Mouse (Mus musculus): Measurements from ENCODE around the gene Cd151.

Gene Cd151

DNA sequence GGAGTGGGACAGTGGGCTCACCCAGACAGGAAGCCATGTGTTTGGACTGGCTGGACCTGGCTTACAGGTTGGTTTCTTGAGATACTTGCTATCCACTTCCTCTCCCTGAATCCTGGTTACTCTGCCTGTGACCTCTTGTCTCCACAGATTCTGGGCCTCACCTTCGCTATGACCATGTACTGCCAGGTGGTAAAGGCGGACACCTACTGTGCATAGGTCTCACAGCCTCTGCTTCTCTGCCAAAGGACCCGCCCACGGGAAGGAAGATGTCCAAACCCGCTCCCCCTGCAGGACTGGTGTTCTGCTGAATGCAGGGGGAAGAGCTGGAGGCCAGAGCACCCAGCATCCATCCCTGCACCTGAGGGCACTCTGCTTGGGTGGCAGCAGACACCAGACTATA lies 25.5 kb downstream of the Cd151 start:
- no peak for DNase-seq (ENCODE audit: extremely low spot score, low spot score)

DNA sequence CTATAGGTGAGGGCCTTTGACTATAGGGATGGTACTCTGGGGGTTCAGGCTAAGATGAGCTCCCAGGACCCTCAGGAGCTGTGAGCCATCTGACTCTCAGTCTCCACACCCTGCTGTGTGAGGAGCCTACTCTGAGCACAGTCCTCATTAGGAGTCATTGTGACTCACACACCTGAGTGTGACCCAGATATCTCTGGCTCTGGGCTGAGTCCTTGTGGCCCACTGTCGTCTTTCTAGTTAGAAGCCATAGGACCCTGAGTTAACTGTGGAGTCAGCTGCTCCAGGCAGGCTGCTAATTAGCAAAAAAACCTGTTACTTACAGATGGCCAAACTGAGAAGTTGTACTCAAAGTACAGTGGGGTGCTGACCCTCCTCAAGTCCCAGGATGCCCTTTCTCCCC lies 26.5 kb downstream of the Cd151 start:
- DNase-seq (ENCODE audit: extremely low spot score, low spot score), result no peak

DNA sequence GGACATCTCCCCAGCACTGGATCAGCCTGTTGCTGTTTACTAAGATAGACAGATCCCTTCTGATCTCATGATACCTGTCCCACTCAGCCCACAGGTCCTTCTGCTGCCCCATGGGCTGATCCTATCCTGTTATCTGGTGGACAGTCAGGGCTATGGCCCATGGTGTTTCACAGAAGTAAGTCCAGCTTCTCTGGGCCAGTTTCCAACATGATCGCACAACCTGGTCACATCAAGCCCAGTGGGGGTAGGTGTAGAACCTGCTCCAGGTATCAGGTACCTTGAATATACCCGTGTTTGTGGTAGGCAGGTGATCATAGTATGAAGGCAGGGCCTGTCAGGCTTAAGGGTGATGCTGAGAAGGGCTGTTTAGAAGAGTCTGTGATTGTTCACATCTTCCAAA lies 28.2 kb downstream of the Cd151 start:
- no peak for DNase-seq (ENCODE audit: extremely low spot score, low spot score)

DNA sequence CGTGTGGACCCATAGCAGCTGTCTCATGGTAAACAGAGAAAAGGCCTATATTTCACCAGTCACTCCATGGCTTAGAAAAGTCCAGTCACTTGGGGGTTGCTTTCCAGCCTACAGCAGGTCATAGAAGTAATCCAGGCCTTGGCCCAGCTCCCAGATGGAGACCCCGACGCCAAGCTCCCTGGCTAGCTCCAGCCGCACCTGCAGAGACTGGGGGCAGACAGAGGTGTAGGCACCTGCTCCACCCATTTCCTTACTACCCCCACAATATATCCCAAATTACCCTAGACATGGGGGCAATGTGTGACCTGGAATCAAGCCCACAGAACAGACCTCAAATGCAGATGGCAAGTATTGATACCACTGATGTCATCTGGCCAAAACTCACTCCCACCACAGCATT lies 28.7 kb downstream of the Cd151 start:
- DNase-seq (ENCODE audit: extremely low spot score, low spot score), result no peak

DNA sequence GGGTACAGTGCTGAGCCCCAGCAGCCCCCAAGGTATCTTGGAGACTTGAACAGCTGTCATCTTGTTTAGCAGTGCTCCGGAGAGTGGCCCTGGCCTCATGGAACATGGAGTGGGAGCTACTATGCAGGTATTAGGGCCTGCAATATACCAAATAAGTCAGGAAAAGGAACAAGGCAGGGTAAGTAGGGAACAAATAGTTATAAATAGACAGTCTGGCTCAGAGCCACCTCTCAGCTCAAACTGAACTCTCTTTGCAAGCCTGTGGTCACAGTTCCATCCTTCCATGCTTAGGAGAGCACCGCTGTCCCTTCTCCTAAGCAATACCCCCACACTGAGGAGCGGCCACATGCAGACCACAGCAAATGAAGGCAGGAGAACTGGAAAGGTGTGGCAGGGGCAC lies 30.4 kb downstream of the Cd151 start:
- no peak for DNase-seq (ENCODE audit: extremely low spot score, low spot score)

DNA sequence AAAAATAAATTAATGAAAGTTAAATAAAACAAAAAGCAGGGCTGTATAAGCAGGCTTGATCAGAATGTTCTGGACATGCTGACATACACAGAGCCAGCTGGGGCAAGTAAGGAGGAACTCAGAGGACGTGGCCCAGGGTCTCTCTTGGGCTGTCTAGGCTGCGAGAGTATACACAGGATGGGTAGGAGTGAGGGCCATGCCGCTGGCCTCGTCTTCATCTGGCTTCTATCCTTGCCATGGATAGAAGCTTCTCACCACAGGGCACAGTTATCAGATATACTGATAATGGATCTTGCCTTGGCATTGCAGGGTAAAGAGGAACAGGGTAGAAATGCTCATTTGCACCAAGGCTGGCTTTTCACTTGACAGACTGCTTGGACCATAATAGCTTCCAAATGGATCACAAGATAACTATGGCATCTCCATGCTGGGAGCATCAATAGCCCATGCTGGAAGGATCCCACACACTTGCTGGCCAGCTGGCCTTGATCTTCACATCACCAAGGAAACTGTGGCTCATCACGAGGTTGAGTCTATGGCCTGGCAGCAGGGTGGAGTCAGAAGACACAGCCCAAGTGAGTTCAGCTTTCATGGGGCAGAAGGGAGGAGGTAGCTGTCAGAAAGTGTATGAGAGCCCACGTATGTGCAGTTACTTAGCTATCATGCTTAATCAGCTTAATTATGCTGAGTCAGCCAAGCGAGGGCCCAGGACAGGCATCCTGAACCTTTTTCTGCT lies 34.8 kb downstream of the Cd151 start:
- DNase-seq (ENCODE audit: extremely low spot score, low spot score), result no peak

DNA sequence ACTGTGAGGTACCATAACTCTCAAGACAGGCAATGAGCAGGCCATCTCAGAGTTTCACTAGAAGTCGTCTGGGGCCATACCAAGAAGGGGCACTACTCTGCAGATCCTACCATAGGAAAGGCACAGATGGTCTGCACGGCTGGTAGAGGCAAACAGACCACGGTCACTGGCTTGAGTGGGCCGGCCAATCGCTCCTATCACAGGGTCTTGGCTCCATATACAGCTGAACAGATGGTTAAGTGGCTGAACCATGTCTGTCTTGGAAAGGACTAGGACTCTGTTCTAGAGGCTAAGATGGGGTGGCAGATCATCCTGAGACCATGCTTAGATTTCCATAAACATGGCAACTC lies 35.3 kb downstream of the Cd151 start:
- DNase-seq (ENCODE audit: extremely low spot score, low spot score), result no peak

DNA sequence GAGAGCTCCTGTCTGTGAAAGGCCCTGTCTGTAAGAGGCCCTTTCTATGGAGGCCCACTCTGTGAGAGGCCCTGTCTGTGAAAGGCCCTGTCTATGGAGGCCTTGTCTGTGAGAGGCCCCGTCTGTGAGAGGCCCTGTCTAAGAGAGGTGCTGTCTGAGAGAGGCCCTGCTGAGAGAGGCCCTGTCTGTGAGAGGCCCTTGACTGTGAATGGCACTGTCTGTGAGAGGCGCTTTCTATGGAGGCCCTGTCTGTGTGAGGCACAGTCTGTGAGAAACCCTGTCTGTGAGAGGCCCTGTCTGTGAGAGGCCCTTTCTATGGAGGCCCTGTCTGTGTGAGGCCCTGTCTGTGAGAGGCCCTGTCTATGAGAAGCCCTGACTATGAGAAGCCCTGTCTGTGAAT lies 39.1 kb downstream of the Cd151 start:
- no peak for DNase-seq (ENCODE audit: extremely low spot score, low spot score)

DNA sequence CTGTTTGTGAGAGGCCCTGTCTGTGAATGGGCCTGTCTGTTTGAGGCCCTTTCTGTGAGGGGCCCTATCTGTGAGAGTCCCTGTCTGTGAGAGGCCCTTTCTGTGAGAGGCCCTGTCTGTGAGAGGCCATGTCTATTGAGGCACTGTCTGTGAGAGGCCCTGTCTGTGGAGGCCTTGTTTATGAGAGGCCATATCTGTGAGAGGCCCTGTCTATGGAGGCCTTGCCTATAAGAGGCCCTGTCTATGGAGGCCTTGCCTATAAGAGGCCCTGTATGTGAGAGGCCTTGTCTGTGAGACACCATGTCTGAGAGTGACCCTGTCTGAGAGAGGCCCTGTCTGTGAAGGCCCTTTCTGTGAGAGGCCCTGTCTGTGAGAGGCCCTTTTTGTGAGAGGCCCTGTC lies 41.0 kb downstream of the Cd151 start:
- no peak for DNase-seq (ENCODE audit: extremely low spot score, low spot score)

DNA sequence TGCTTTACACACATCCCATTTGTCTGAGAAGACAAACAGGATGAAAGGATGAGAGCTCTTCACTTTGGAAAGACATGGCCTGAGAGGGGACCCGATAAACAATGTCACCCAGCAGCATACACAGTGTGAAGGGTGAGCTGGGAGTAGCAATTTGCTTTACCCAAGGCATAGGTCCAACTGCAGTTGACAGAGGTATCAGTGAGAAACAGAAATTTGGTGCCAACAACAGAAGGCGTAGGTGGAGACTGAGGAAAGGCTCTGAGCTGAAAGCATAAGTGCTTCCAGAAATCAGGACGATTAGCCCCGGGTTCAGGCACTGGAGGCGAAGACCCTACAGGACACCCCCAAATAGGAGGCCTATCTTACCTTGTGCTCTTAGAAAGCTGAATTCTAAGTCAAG lies 43.0 kb downstream of the Cd151 start:
- no peak for DNase-seq (ENCODE audit: extremely low spot score, low spot score)

DNA sequence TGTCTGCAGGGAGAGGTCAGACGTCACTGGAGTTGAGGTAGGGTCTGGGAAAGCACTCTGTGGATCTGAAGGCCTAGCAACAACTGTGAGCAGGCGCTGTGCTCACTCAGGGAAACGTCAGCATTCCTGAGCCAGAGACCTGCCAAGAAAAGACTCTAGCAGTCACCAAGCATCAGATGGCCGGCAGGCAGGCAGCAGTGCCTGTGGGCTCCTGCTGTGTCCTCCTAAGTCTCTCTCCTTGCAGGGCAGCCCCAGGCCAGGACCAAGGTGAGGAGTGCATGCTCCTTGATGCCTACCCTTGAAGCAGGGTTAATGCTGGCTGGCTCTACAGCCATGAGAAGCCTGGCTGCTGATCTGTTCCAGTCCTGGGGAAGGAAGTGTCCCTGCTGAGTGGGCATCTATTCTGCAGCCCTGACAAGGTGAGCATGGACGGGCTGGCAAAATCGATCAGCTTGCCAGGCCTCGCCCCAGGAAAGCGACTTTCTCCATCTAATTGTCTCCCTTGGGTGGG lies 43.5 kb downstream of the Cd151 start:
- DNase-seq (ENCODE audit: extremely low spot score, low spot score), result no peak

DNA sequence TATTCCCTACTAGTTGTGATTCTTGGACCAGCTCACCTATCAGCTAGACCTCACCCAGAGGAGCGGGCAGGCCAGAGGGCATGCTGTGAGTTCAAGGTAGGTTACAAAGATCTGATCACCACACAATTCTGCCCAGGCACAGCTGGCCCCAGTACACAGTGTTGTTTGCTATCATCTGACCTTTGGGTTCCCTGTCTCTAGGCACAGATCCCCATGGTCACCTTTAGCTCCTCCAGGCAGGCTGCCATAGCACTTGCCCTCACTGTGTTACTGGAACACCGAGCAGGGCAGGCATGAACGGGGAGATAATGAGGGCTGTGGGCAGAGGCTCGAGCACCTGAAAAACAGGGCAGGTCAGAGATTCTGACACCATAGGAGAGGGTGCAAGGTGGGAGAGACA lies 50.4 kb downstream of the Cd151 start:
- no peak for DNase-seq (ENCODE audit: extremely low spot score, low spot score)

DNA sequence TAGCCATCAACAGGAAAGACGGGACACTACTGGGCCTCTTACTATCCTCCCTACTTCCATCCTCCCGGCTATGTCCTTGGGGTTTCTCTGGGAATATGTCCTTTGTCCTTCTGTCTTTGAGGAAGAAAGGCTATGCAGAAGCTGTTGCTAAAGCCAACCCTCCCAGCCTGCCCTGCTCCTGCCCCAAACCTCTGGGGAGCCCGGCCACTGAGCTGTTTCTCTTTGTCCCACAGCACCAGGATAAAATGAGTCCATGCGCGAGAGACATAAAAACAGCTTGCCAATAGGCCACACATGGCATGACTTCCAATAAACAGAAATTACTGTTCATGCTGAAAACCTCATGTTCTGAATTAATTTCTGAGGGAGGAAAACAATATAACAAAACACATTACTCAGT lies 51.1 kb downstream of the Cd151 start:
- no peak for DNase-seq (ENCODE audit: extremely low spot score, low spot score)

DNA sequence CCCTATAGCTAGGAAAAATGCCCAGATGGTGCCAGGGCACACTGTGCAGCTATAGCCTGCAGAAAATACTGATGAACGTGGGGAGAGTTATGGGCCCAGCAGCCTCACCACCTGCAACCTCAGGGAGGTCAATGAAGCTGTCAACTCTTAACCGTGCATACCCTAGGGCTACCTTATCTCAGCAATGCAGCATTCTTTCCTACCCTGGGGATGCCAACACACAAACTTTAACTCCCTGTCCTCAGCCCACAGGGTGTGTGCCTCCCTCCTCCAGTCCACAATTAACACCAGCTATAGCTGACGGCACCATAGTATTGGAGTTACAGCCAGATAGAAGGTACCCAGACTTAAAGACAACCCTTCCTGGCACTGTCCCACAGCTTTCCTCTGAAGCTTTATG lies 51.7 kb downstream of the Cd151 start:
- no peak for DNase-seq (ENCODE audit: extremely low spot score, low spot score)

DNA sequence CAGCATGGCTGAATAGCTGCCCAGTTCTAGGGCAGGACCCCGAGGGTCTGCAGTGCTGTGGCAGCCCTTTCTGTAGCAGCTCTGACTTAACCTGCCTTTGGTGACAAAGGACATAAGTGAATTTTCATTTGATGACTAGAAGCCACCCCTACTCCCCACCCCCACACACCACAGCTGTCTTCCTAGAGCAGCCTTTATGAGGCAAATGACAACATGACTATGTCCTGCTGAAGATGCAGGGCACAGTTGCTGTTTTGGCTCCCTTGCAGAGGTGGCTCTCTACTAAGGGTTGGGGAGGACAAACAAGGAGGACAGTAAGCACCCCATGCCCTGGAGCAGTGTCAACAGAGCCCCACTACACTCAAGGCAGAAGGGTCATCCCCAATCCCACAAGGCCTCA lies 52.6 kb downstream of the Cd151 start:
- DNase-seq (ENCODE audit: extremely low spot score, low spot score), result no peak

All from neural tube, embryonic 10.5 days (tissue).